Mouse (Mus musculus) megakaryocyte, embryonic 14.5 days (primary cell): ENCODE data around the gene Dazap1.

Experiments used
- FLI1 ChIP-seq: IDR thresholded peaks from 2 replicates; pipeline ENCODE4 v1.6.1; 2012; ENCODE audit warnings: low read length, inconsistent platforms, mixed read lengths
- GATA1 ChIP-seq: IDR thresholded peaks from 3 replicates; pipeline ENCODE4 v1.6.1; 2012; ENCODE audit warnings: mixed read lengths, low read length, inconsistent platforms, borderline replicate concordance

- TF ChIP-seq FLI1 (no peak), GATA1 (no peak)
Measured at GRCm38 (mm10) chr10:80296824-80297223, 35.5 kb downstream of the Dazap1 start.
